Mouse (Mus musculus) mammary gland, adult 2 months (tissue): ENCODE results near the gene Eva1b. TPM values are rescaled to one million over a fixed set of nuclear protein-coding genes. Genes with fewer than 3 reads are reported as not detected.

ENCODE experiments used
- polyA plus RNA-seq: library from polyadenylated mRNA; depleted of rRNA; stranded (reverse); fragments of >200 nt; gene quantifications from 2 replicates; pipeline ENCODE4 v1.2.3, GENCODE M21; 2012; ENCODE audit warnings: low replicate concordance; rRNA removed

Gene Eva1b
- 52.3 and 163 TPM in 2 replicates for polyA plus RNA-seq

GRCm38 (mm10) chr4:126147533-126148160 lies at the start of gene Eva1b:
Gene Eva1b, plus strand, starts transcription at chr4:126147744.

DNA sequence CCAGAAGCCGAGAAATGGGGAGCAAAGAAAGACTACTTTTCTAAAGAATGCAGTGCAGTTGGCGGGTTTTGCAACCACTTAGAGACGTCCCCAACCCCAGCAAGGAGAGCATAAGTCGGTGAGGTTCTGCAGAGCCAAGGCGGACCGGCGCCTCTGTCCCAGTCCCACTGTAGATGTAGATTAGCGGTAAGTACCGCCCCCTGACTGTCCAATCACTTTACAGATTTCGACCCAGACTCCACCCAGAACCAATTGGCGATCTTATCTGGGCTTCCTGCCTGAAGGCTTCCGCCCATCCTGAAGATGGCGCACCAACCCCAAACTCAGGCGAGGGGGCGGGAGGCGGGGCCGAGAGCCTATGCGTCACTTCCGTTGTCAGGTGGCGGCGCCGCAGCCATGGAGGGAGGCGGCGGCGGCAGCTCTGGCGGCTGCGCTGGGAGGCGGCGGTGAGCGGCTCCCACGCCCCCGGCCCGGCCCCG lies 43.9 kb upstream of the Eva1b start, which contains the start of gene Stk40:
Stk40 (plus strand) TSS at position 368 of the 479 bp plus-strand sequence.

GRCm38 (mm10) chr4:126163067-126163659 lies 15.6 kb downstream of the Eva1b start, which contains the start of gene Sh3d21:
Gene Sh3d21, minus strand, starts transcription at chr4:126163491.

Other genes starting within 250 kb of the Eva1b start
- gene Csf3r, start 123.2 kb upstream of the Eva1b start, polyA plus RNA-seq, result 8.3 and 11.9 TPM in 2 replicates
- gene Mrps15, start 100.8 kb upstream of the Eva1b start, polyA plus RNA-seq, result 38.3 and 132 TPM in 2 replicates
- gene Oscp1, start 89.2 kb upstream of the Eva1b start, polyA plus RNA-seq, result 2.7 and 3.5 TPM in 2 replicates
- gene Lsm10, start 51.1 kb upstream of the Eva1b start, polyA plus RNA-seq, result 47.2 and 68.1 TPM in 2 replicates
- gene Stk40, start 43.8 kb upstream of the Eva1b start, polyA plus RNA-seq, result 50.9 and 51.7 TPM in 2 replicates
- 2.3 and 2.7 TPM in 2 replicates for gene Sh3d21, start 15.7 kb downstream of the Eva1b start, polyA plus RNA-seq
- 46.0 and 64.3 TPM in 2 replicates for gene Thrap3, start 55.0 kb downstream of the Eva1b start, polyA plus RNA-seq
- gene Map7d1, start 108.6 kb downstream of the Eva1b start, polyA plus RNA-seq, result 80.6 and 109 TPM in 2 replicates
- gene Trappc3, start 114.6 kb downstream of the Eva1b start, polyA plus RNA-seq, result 33.2 and 49.2 TPM in 2 replicates
- gene Col8a2, start 139.0 kb downstream of the Eva1b start, polyA plus RNA-seq, result 0.36 and 0.53 TPM in 2 replicates
- 32.6 and 55.9 TPM in 2 replicates for gene Adprhl2, start 174.0 kb downstream of the Eva1b start, polyA plus RNA-seq
- 1.5 and 2.1 TPM in 2 replicates for gene Tekt2, start 177.9 kb downstream of the Eva1b start, polyA plus RNA-seq